Comparison of ENCODE assay signal across 10 mouse cellular contexts in the genomic region with DNA sequence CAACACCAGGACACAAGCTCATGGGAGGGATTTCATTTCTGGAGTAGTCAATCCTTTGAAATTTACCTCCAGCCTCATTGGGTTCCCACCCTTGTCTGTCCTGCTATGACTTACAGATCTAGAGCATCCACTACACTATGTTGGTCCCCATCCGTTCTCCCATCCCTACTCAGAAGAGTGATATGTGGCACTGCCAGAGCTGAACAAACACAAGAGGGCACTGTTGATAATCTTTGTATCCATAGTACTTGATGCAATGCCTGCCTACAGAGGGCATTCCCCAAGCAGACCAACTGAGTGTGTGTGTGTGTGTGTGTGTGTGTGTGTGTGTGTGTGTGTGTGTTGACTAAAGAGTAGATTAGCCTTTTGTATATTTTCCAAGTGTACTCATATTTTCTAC. TPM values are rescaled to one million over a fixed set of nuclear protein-coding genes. Genes with fewer than 3 reads are reported as not detected.
DNase-seq lines count a peak whose midpoint lies in the region; ATAC-seq and TF ChIP-seq lines count a peak whose summit lies in the region.
"Had no signal": no experiment of that assay in that cellular context is flagged by ENCODE, and none has a peak within 500 bp of the region (broad histone marks: within the 10 kb centered on the region; RNA-seq: fewer than 3 reads in every experiment).

No protein-coding gene starts in this region.

- no peak for ATAC-seq in midbrain, postnatal 0 days (ENCODE audit: low FRiP score)
- no peak for ATAC-seq in midbrain, embryonic 15.5 days (replicated peaks)
- no peak for ATAC-seq in forebrain, embryonic 12.5 days (ENCODE audit: low FRiP score)

- no peaks in the 10 kb centered on the region for H3K9me3 ChIP-seq in midbrain, postnatal 0 days (ENCODE audit: low read length)
- no peaks in the 10 kb centered on the region for H3K9me3 ChIP-seq in midbrain, embryonic 15.5 days
- H3K9me3 ChIP-seq in forebrain, embryonic 12.5 days = no peaks in the 10 kb centered on the region
- H3K9me3 ChIP-seq in forebrain, embryonic 10.5 days = no peaks in the 10 kb centered on the region

- H3K4me1 ChIP-seq in midbrain, postnatal 0 days (ENCODE audit: insufficient read depth, low read length) = no peaks in the 10 kb centered on the region
- H3K4me1 ChIP-seq in midbrain, embryonic 15.5 days = no peaks in the 10 kb centered on the region
- no peaks in the 10 kb centered on the region; the same call in 1 of the 2 replicates for H3K4me1 ChIP-seq in cortical plate, adult 2 months (ENCODE audit: control insufficient read depth, insufficient read depth, low read length)
- no peaks in the 10 kb centered on the region for H3K4me1 ChIP-seq in forebrain, embryonic 12.5 days
- no peaks in the 10 kb centered on the region for H3K4me1 ChIP-seq in forebrain, embryonic 10.5 days

- no peak for TF ChIP-seq POLR2A in cortical plate, adult 2 months (IDR thresholded peaks at IDR 0.05; ENCODE audit: extremely low read depth, insufficient read depth, low read length)

- no peaks in the 10 kb centered on the region for H3K36me3 ChIP-seq in midbrain, postnatal 0 days (ENCODE audit: insufficient read depth, low read length)
- no peaks in the 10 kb centered on the region for H3K36me3 ChIP-seq in midbrain, embryonic 15.5 days (replicated peaks)
- H3K36me3 ChIP-seq in forebrain, embryonic 12.5 days (replicated peaks) = no peaks in the 10 kb centered on the region
- H3K36me3 ChIP-seq in forebrain, embryonic 10.5 days (replicated peaks) = no peaks in the 10 kb centered on the region

- no peaks in the 10 kb centered on the region for H3K27me3 ChIP-seq in midbrain, postnatal 0 days (ENCODE audit: insufficient read depth, low read length)
- H3K27me3 ChIP-seq in midbrain, embryonic 15.5 days (replicated peaks) = no peaks in the 10 kb centered on the region
- no peaks in the 10 kb centered on the region for H3K27me3 ChIP-seq in forebrain, embryonic 12.5 days
- no peaks in the 10 kb centered on the region for H3K27me3 ChIP-seq in forebrain, embryonic 10.5 days (ENCODE audit: poor library complexity, severe bottlenecking)

- H3K27ac ChIP-seq in gastrocnemius, adult 2 months = no peak overlapping the region
- H3K27ac ChIP-seq in midbrain, postnatal 0 days (ENCODE audit: low read depth, low read length) = no peak overlapping the region
- no peak overlapping the region for H3K27ac ChIP-seq in midbrain, embryonic 15.5 days
- no peak overlapping the region for H3K27ac ChIP-seq in cortical plate, adult 2 months (ENCODE audit: insufficient read depth, low read length)
- H3K27ac ChIP-seq in forebrain, embryonic 12.5 days = no peak overlapping the region
- no peak overlapping the region for H3K27ac ChIP-seq in forebrain, embryonic 10.5 days

- WGBS in midbrain, postnatal 0 days = 90% methylated on average over 1 of the region's 1 CpGs
- 84% methylated on average over 1 of the region's 1 CpGs for WGBS in midbrain, embryonic 15.5 days
- WGBS in forebrain, embryonic 12.5 days = 73% methylated on average over 1 of the region's 1 CpGs
- 78% methylated on average over 1 of the region's 1 CpGs for WGBS in forebrain, embryonic 10.5 days

- intact Hi-C loops in gastrocnemius, adult 2 months (cut with DNase I) = loop anchor here (2.0 kb wide), 1 partner anchor 123 kb away; no protein-coding TSS in a partner anchor

- no peak for DNase-seq in gastrocnemius, adult 2 months
- no peak for DNase-seq in gastrocnemius, postnatal 10 days
- DNase-seq in midbrain, postnatal 0 days (ENCODE audit: low spot score) = no peak
- peak; percentile 33 for DNase-seq in thymus, postnatal 25 days
- DNase-seq in forebrain, embryonic 10.5 days (ENCODE audit: extremely low spot score, low spot score) = no peak
- DNase-seq: cerebellum, adult 9-11 months; gastrocnemius, postnatal 25 days had no signal

- peak; percentile 52 for TF ChIP-seq CTCF in gastrocnemius, adult 2 months (IDR thresholded peaks at IDR 0.05)
- TF ChIP-seq CTCF in midbrain, postnatal 0 days (IDR thresholded peaks at IDR 0.05) = peak; percentile 44
- peak; percentile 50 for TF ChIP-seq CTCF in cortical plate, adult 2 months (IDR thresholded peaks at IDR 0.05; ENCODE audit: extremely low read depth, insufficient read depth, low read length)

- H3K9ac ChIP-seq in midbrain, postnatal 0 days (replicated peaks; ENCODE audit: low read length, poor library complexity, severe bottlenecking) = no peak overlapping the region
- no peak overlapping the region for H3K9ac ChIP-seq in midbrain, embryonic 15.5 days
- no peak overlapping the region for H3K9ac ChIP-seq in forebrain, embryonic 12.5 days

- H3K4me3 ChIP-seq in gastrocnemius, adult 2 months = no peak overlapping the region
- H3K4me3 ChIP-seq in midbrain, postnatal 0 days (ENCODE audit: low read depth, low read length) = no peak overlapping the region
- no peak overlapping the region for H3K4me3 ChIP-seq in midbrain, embryonic 15.5 days
- H3K4me3 ChIP-seq in cortical plate, adult 2 months (ENCODE audit: insufficient read depth, low read length) = no peak overlapping the region
- H3K4me3 ChIP-seq in forebrain, embryonic 12.5 days (replicated peaks) = no peak overlapping the region
- no peak overlapping the region for H3K4me3 ChIP-seq in forebrain, embryonic 10.5 days

- no peak overlapping the region for H3K4me2 ChIP-seq in midbrain, postnatal 0 days (ENCODE audit: low read depth, low read length, poor library complexity, severe bottlenecking)
- H3K4me2 ChIP-seq in midbrain, embryonic 15.5 days = no peak overlapping the region
- no peak overlapping the region for H3K4me2 ChIP-seq in forebrain, embryonic 12.5 days

RNA-seq across cellular contexts. Expression of a gene that starts 58.4 kb away (rescaled TPM):
- 10 to 100 TPM; 54.9 to 72.1 TPM for total RNA-seq in gastrocnemius, adult 2 months (2021)
- total RNA-seq in gastrocnemius, postnatal 10 days (2021) = 10 to 100 TPM; 11.5 to 18.8 TPM
- total RNA-seq in midbrain, postnatal 0 days (2014; rRNA removed) = 0.14 and 0.55 TPM in 2 replicates
- polyA plus RNA-seq in midbrain, postnatal 0 days (2015; fragmentation: Nextera tagmentation; extraction: Ambion mirVana) = 0.38 and 0.59 TPM in 2 replicates
- 0.40 and 0.65 TPM in 2 replicates for polyA plus RNA-seq in midbrain, embryonic 15.5 days (2015; fragmentation: Nextera tagmentation; extraction: Ambion mirVana)
- polyA plus RNA-seq in cortical plate, adult 2 months (2012; rRNA removed) = 5.7 and 11.2 TPM in 2 replicates
- 0.33 and 0.42 TPM in 2 replicates for polyA plus RNA-seq in forebrain, embryonic 12.5 days (2016; fragmentation: Nextera tagmentation; extraction: Ambion mirVana)
- 0.15 and 0.18 TPM in 2 replicates for polyA plus RNA-seq in forebrain, embryonic 10.5 days (2016; fragmentation: Nextera tagmentation; extraction: Ambion mirVana)
